Mouse (Mus musculus) brown adipose tissue, adult 24 weeks (tissue): ENCODE measurements around the gene Jagn1. TPM values are rescaled to one million over a fixed set of nuclear protein-coding genes. Genes with fewer than 3 reads are reported as not detected.

Experiments used
- polyA plus RNA-seq: library from polyadenylated mRNA; stranded (reverse); fragments of >200 nt; gene quantifications from 2 replicates; pipeline ENCODE4 v1.2.4, GENCODE M21; 2012; ENCODE audit not compliant: missing spikeins, insufficient read depth, insufficient read length

Gene Jagn1
- polyA plus RNA-seq, 1 experiment, result 34.8 TPM

Other genes starting within 250 kb of the Jagn1 start
- 0.87 and 1.3 TPM in 2 replicates for gene Lhfpl4, start 247.2 kb upstream of the Jagn1 start, polyA plus RNA-seq
- 26.3 and 37.1 TPM in 2 replicates for gene Mtmr14, start 204.7 kb upstream of the Jagn1 start, polyA plus RNA-seq
- gene Cpne9, start 160.3 kb upstream of the Jagn1 start, polyA plus RNA-seq, result 0.44 and 0.71 TPM in 2 replicates
- gene Brpf1, start 135.4 kb upstream of the Jagn1 start, polyA plus RNA-seq, result 12.6 and 15.1 TPM in 2 replicates
- 18.0 and 18.7 TPM in 2 replicates for gene Ogg1, start 115.6 kb upstream of the Jagn1 start, polyA plus RNA-seq
- gene Camk1, start 98.6 kb upstream of the Jagn1 start, polyA plus RNA-seq, result 33.2 and 39.0 TPM in 2 replicates
- gene Tada3, start 64.7 kb upstream of the Jagn1 start, polyA plus RNA-seq, result 19.7 and 31.6 TPM in 2 replicates
- gene Arpc4, start 64.5 kb upstream of the Jagn1 start, polyA plus RNA-seq, result 70.6 and 98.1 TPM in 2 replicates
- 0.83 and 1.0 TPM in 2 replicates for gene Ttll3, start 53.3 kb upstream of the Jagn1 start, polyA plus RNA-seq
- gene Rpusd3, start 23.2 kb upstream of the Jagn1 start, polyA plus RNA-seq, result 15.7 and 17.8 TPM in 2 replicates
- gene Cidec, start 6.8 kb upstream of the Jagn1 start, polyA plus RNA-seq, result 797 and 1,047 TPM in 2 replicates
- 5.9 and 8.7 TPM in 2 replicates for gene Il17re, start 15.9 kb downstream of the Jagn1 start, polyA plus RNA-seq
- gene Il17rc, start 28.9 kb downstream of the Jagn1 start, polyA plus RNA-seq, result 9.0 and 10.2 TPM in 2 replicates
- gene Creld1, start 40.7 kb downstream of the Jagn1 start, polyA plus RNA-seq, result 40.6 and 44.4 TPM in 2 replicates
- not detected in 2 replicates for gene Prrt3, start 59.4 kb downstream of the Jagn1 start, polyA plus RNA-seq
- gene Emc3, start 89.1 kb downstream of the Jagn1 start, polyA plus RNA-seq, result 52.2 and 77.4 TPM in 2 replicates
- gene Fancd2, start 89.1 kb downstream of the Jagn1 start, polyA plus RNA-seq, result 0.48 TPM in 1 of 2 replicates, not detected in the other
- gene Fancd2os, start 158.1 kb downstream of the Jagn1 start, polyA plus RNA-seq, result not detected in 2 replicates
- 158 and 192 TPM in 2 replicates for gene Brk1, start 162.2 kb downstream of the Jagn1 start, polyA plus RNA-seq
- 13.2 and 15.0 TPM in 2 replicates for gene Vhl, start 181.4 kb downstream of the Jagn1 start, polyA plus RNA-seq
- 18.9 and 19.7 TPM in 2 replicates for gene Irak2, start 195.9 kb downstream of the Jagn1 start, polyA plus RNA-seq